Comparison of ENCODE assay signal across 21 mouse cellular contexts in genomic region chr8:81742588-81742987, GRCm38 (mm10).
"Had no signal": no experiment of that assay in that cellular context is flagged by ENCODE, and none has a peak within 500 bp of the region (broad histone marks: within the 10 kb centered on the region; RNA-seq: fewer than 3 reads in every experiment).

No protein-coding gene starts in this region.

- H3K9ac ChIP-seq: liver, postnatal 0 days; lung, embryonic 15.5 days; midbrain, embryonic 13.5 days; midbrain, embryonic 15.5 days; neural tube, embryonic 13.5 days; neural tube, embryonic 15.5 days had no signal

- H3K4me1 ChIP-seq: lung, embryonic 15.5 days; midbrain, embryonic 13.5 days; midbrain, embryonic 15.5 days; neural tube, embryonic 13.5 days; neural tube, embryonic 15.5 days had no signal

- H3K27me3 ChIP-seq: lung, embryonic 15.5 days; megakaryocyte, embryonic 14.5 days; midbrain, embryonic 13.5 days; midbrain, embryonic 15.5 days; neural tube, embryonic 13.5 days; neural tube, embryonic 15.5 days had no signal

- H3K4me3 ChIP-seq: lung, embryonic 15.5 days; megakaryocyte, embryonic 14.5 days; midbrain, embryonic 13.5 days; midbrain, embryonic 15.5 days; neural tube, embryonic 13.5 days; neural tube, embryonic 15.5 days had no signal

- H3K36me3 ChIP-seq: lung, embryonic 15.5 days; midbrain, embryonic 13.5 days; midbrain, embryonic 15.5 days; neural tube, embryonic 13.5 days; neural tube, embryonic 15.5 days had no signal

- H3K4me2 ChIP-seq: lung, embryonic 15.5 days; midbrain, embryonic 11.5 days; midbrain, embryonic 13.5 days; midbrain, embryonic 15.5 days; neural tube, embryonic 13.5 days; neural tube, embryonic 15.5 days had no signal

- DNase-seq: liver, postnatal 0 days; lung, adult 2 months; lung, postnatal 14 days; lung, postnatal 36 days; retina, postnatal 1 day; right cerebral cortex, adult 18-20 months; right cerebral cortex, postnatal 25 days; right cerebral cortex, postnatal 4 days; spleen, adult 18-20 months; thymus, adult 18-20 months; thymus, postnatal 25 days; thymus, postnatal 4 days had no signal

- H3K9me3 ChIP-seq: lung, embryonic 15.5 days; megakaryocyte, embryonic 14.5 days; midbrain, embryonic 13.5 days; midbrain, embryonic 15.5 days; neural tube, embryonic 13.5 days; neural tube, embryonic 15.5 days had no signal

- H3K27ac ChIP-seq: lung, embryonic 15.5 days; macrophage; midbrain, embryonic 13.5 days; midbrain, embryonic 15.5 days; neural tube, embryonic 13.5 days; neural tube, embryonic 15.5 days had no signal

- ATAC-seq: liver, postnatal 0 days; lung, postnatal 0 days; midbrain, embryonic 13.5 days; midbrain, embryonic 15.5 days had no signal
